ENCODE assay signal across 11 mouse cellular contexts in genomic region chr12:4507461-4507860, GRCm38 (mm10). TPM values are rescaled to one million over a fixed set of nuclear protein-coding genes. Genes with fewer than 3 reads are reported as not detected.
A peak's percentile ranks its signal among the peaks of the same experiment; 100 is the strongest.
DNase-seq lines count a peak whose midpoint lies in the region; ATAC-seq and TF ChIP-seq lines count a peak whose summit lies in the region.
"Had no signal": no experiment of that assay in that cellular context is flagged by ENCODE, and none has a peak within 500 bp of the region (broad histone marks: within the 10 kb centered on the region; RNA-seq: fewer than 3 reads in every experiment).

No protein-coding gene starts in this region.

- no peaks in the 10 kb centered on the region for H3K9me3 ChIP-seq in embryonic facial prominence, embryonic 14.5 days (ENCODE audit: control insufficient read depth, low read length)
- H3K9me3 ChIP-seq in embryonic facial prominence, embryonic 10.5 days = no peaks in the 10 kb centered on the region
- no peaks in the 10 kb centered on the region for H3K9me3 ChIP-seq in hindbrain, embryonic 15.5 days
- H3K9me3 ChIP-seq in midbrain, postnatal 0 days (ENCODE audit: low read length) = no peaks in the 10 kb centered on the region
- no peaks in the 10 kb centered on the region for H3K9me3 ChIP-seq in limb, embryonic 10.5 days (replicated peaks)
- H3K9me3 ChIP-seq: embryonic facial prominence, embryonic 13.5 days; heart, embryonic 10.5 days; lung, embryonic 15.5 days had no signal

- WGBS in embryonic facial prominence, embryonic 14.5 days = 31% methylated on average over 5 of the region's 6 CpGs
- 20% methylated on average over 6 of the region's 6 CpGs for WGBS in embryonic facial prominence, embryonic 10.5 days
- 16% methylated on average over 6 of the region's 6 CpGs for WGBS in hindbrain, embryonic 15.5 days
- 13% methylated on average over 6 of the region's 6 CpGs for WGBS in midbrain, postnatal 0 days
- 24% methylated on average over 6 of the region's 6 CpGs for WGBS in limb, embryonic 10.5 days

- no peak for TF ChIP-seq CTCF in midbrain, postnatal 0 days (IDR thresholded peaks at IDR 0.05)

- no peak overlapping the region for H3K4me3 ChIP-seq in embryonic facial prominence, embryonic 14.5 days (ENCODE audit: low read depth, low read length)
- no peak overlapping the region for H3K4me3 ChIP-seq in embryonic facial prominence, embryonic 10.5 days
- no peak overlapping the region for H3K4me3 ChIP-seq in hindbrain, embryonic 15.5 days
- no peak overlapping the region for H3K4me3 ChIP-seq in midbrain, postnatal 0 days (ENCODE audit: low read depth, low read length)
- H3K4me3 ChIP-seq in limb, embryonic 10.5 days = no peak overlapping the region
- H3K4me3 ChIP-seq: embryonic facial prominence, embryonic 13.5 days; heart, embryonic 10.5 days; lung, embryonic 15.5 days had no signal

- intact Hi-C loops in heart, postnatal 10 days (cut with DNase I) = no loop called here

- 0 out of 2 replicates have a peak, but pooled peaks have one; percentile 5 for ATAC-seq in embryonic facial prominence, embryonic 14.5 days (ENCODE audit: low read depth)
- peak; percentile 75 for ATAC-seq in hindbrain, embryonic 15.5 days (ENCODE audit: low FRiP score, low read depth)
- ATAC-seq in midbrain, postnatal 0 days (ENCODE audit: low FRiP score) = peak; percentile 81

- peaks cover 4% of the 10 kb centered on the region; the same call in 1 of the 2 replicates for H3K4me1 ChIP-seq in embryonic facial prominence, embryonic 14.5 days (ENCODE audit: control insufficient read depth, insufficient read depth, low read length)
- H3K4me1 ChIP-seq in embryonic facial prominence, embryonic 10.5 days = peaks cover 12% of the 10 kb centered on the region; the same call in 1 of the 2 replicates
- peaks cover 9% of the 10 kb centered on the region for H3K4me1 ChIP-seq in hindbrain, embryonic 15.5 days (replicated peaks)
- 0 out of 2 replicates have a peak, but pooled peaks cover 4% of the 10 kb centered on the region for H3K4me1 ChIP-seq in midbrain, postnatal 0 days (ENCODE audit: insufficient read depth, low read length)
- H3K4me1 ChIP-seq in limb, embryonic 10.5 days = peaks cover 7% of the 10 kb centered on the region; the same call in 1 of the 2 replicates
- H3K4me1 ChIP-seq: heart, embryonic 10.5 days had no signal

- H3K36me3 ChIP-seq in embryonic facial prominence, embryonic 14.5 days (ENCODE audit: control insufficient read depth, insufficient read depth, low read length) = no peaks in the 10 kb centered on the region
- H3K36me3 ChIP-seq in embryonic facial prominence, embryonic 10.5 days (replicated peaks) = no peaks in the 10 kb centered on the region
- H3K36me3 ChIP-seq in hindbrain, embryonic 15.5 days = no peaks in the 10 kb centered on the region
- H3K36me3 ChIP-seq in midbrain, postnatal 0 days (ENCODE audit: insufficient read depth, low read length) = no peaks in the 10 kb centered on the region
- no peaks in the 10 kb centered on the region for H3K36me3 ChIP-seq in limb, embryonic 10.5 days
- H3K36me3 ChIP-seq: embryonic facial prominence, embryonic 13.5 days; heart, embryonic 10.5 days; lung, embryonic 15.5 days had no signal

- no peak overlapping the region for H3K4me2 ChIP-seq in embryonic facial prominence, embryonic 14.5 days (ENCODE audit: low read depth, low read length)
- no peak overlapping the region for H3K4me2 ChIP-seq in hindbrain, embryonic 15.5 days
- no peak overlapping the region for H3K4me2 ChIP-seq in midbrain, postnatal 0 days (ENCODE audit: low read depth, low read length, poor library complexity, severe bottlenecking)
- H3K4me2 ChIP-seq: embryonic facial prominence, embryonic 13.5 days; lung, embryonic 15.5 days had no signal

- no peak overlapping the region for H3K9ac ChIP-seq in embryonic facial prominence, embryonic 14.5 days (ENCODE audit: low read depth, low read length)
- H3K9ac ChIP-seq in hindbrain, embryonic 15.5 days = no peak overlapping the region
- H3K9ac ChIP-seq in midbrain, postnatal 0 days (replicated peaks; ENCODE audit: low read length, poor library complexity, severe bottlenecking) = no peak overlapping the region
- H3K9ac ChIP-seq: embryonic facial prominence, embryonic 13.5 days; lung, embryonic 15.5 days had no signal

- DNase-seq in embryonic facial prominence, embryonic 14.5 days (ENCODE audit: low spot score) = no peak
- DNase-seq in embryonic facial prominence, embryonic 10.5 days (ENCODE audit: low spot score) = no peak
- DNase-seq in Muller cell, postnatal 12 days (ENCODE audit: inconsistent ontology term) = peak; percentile 98
- DNase-seq in midbrain, postnatal 0 days (ENCODE audit: low spot score) = peak; percentile 79
- DNase-seq in limb, embryonic 10.5 days (ENCODE audit: low spot score) = no peak
- no peak for DNase-seq in gastrocnemius, postnatal 10 days
- DNase-seq in heart, postnatal 10 days = no peak

- no peak overlapping the region for H3K27ac ChIP-seq in embryonic facial prominence, embryonic 14.5 days (replicated peaks; ENCODE audit: low read depth, low read length)
- no peak overlapping the region for H3K27ac ChIP-seq in embryonic facial prominence, embryonic 10.5 days (replicated peaks)
- H3K27ac ChIP-seq in hindbrain, embryonic 15.5 days (replicated peaks) = peak overlapping the region; percentile 35
- 0 out of 2 replicates have a peak overlapping the region, but pooled peaks have one; percentile 1 for H3K27ac ChIP-seq in midbrain, postnatal 0 days (ENCODE audit: low read depth, low read length)
- no peak overlapping the region for H3K27ac ChIP-seq in limb, embryonic 10.5 days
- H3K27ac ChIP-seq: embryonic facial prominence, embryonic 13.5 days; heart, embryonic 10.5 days; lung, embryonic 15.5 days had no signal

- no peaks in the 10 kb centered on the region for H3K27me3 ChIP-seq in embryonic facial prominence, embryonic 14.5 days (replicated peaks; ENCODE audit: control insufficient read depth, insufficient read depth, low read length)
- no peaks in the 10 kb centered on the region for H3K27me3 ChIP-seq in embryonic facial prominence, embryonic 10.5 days (replicated peaks; ENCODE audit: low read depth, poor library complexity, severe bottlenecking)
- H3K27me3 ChIP-seq in hindbrain, embryonic 15.5 days = no peaks in the 10 kb centered on the region
- no peaks in the 10 kb centered on the region for H3K27me3 ChIP-seq in midbrain, postnatal 0 days (ENCODE audit: insufficient read depth, low read length)
- H3K27me3 ChIP-seq in limb, embryonic 10.5 days (ENCODE audit: low read depth, poor library complexity, severe bottlenecking) = no peaks in the 10 kb centered on the region
- H3K27me3 ChIP-seq: embryonic facial prominence, embryonic 13.5 days; lung, embryonic 15.5 days had no signal

RNA-seq across cellular contexts. Expression of gene Ncoa1, which starts 30.5 kb away (rescaled TPM):
- polyA plus RNA-seq in embryonic facial prominence, embryonic 14.5 days (2014; fragmentation: Nextera tagmentation; extraction: Ambion mirVana) = 20.7 and 21.0 TPM in 2 replicates
- polyA plus RNA-seq in embryonic facial prominence, embryonic 10.5 days (2016; fragmentation: Nextera tagmentation; extraction: Ambion mirVana) = 2.4 and 2.7 TPM in 2 replicates
- 14.1 and 16.8 TPM in 2 replicates for polyA plus RNA-seq in hindbrain, embryonic 15.5 days (2015; fragmentation: Nextera tagmentation; extraction: Ambion mirVana)
- 37.2 and 43.5 TPM in 2 replicates for total RNA-seq in midbrain, postnatal 0 days (2014; rRNA removed)
- polyA plus RNA-seq in midbrain, postnatal 0 days (2015; fragmentation: Nextera tagmentation; extraction: Ambion mirVana) = 9.9 and 11.2 TPM in 2 replicates
- 1.3 and 3.3 TPM in 2 replicates for polyA plus RNA-seq in limb, embryonic 10.5 days (2016; fragmentation: Nextera tagmentation; extraction: Ambion mirVana)
- 10 to 100 TPM; 32.3 to 43.1 TPM for total RNA-seq in gastrocnemius, postnatal 10 days (2021)
- 10 to 100 TPM; 36.7 to 37.0 TPM for total RNA-seq in heart, postnatal 10 days (2021)

Comparison
In these comparisons a context has a peak if more than half of its experiments do, and no peak if none do; other contexts are left out.
1. ATAC-seq: peak in every context shown above with its lines; median percentile 81 in midbrain, postnatal 0 days; 75 in hindbrain, embryonic 15.5 days; 5 in embryonic facial prominence, embryonic 14.5 days.
2. DNase-seq: peak in Muller cell, postnatal 12 days (single experiment) and midbrain, postnatal 0 days (single experiment); none in embryonic facial prominence, embryonic 14.5 days (single experiment), embryonic facial prominence, embryonic 10.5 days (single experiment), limb, embryonic 10.5 days (single experiment), gastrocnemius, postnatal 10 days (single experiment) and heart, postnatal 10 days (0 of 2).
3. H3K27ac ChIP-seq: peak in hindbrain, embryonic 15.5 days (single experiment) and midbrain, postnatal 0 days (single experiment); none in embryonic facial prominence, embryonic 14.5 days (single experiment), embryonic facial prominence, embryonic 10.5 days (single experiment) and limb, embryonic 10.5 days (single experiment).